Mouse (Mus musculus) gastrocnemius, postnatal 4 days (tissue): ENCODE results near the gene Zmynd8. TPM values are rescaled to one million over a fixed set of nuclear protein-coding genes. Genes with fewer than 3 reads are reported as not detected.

ENCODE experiments used
- DNase-seq, 2 experiments: peaks; one replicate each; pipeline ENCODE4 v3.0.0; 2021 to 2022; ENCODE audit warnings: low spot score in 2 of 2, mixed read lengths in 2 of 2
- total RNA-seq, 2 experiments: library from RNA; stranded (reverse); gene quantifications; 2 replicates each; pipeline ENCODE4 v1.2.3; 2021

Zmynd8 gene
- total RNA-seq, 2 experiments from 2014 or later = 39.0 to 39.6 TPM

DNA sequence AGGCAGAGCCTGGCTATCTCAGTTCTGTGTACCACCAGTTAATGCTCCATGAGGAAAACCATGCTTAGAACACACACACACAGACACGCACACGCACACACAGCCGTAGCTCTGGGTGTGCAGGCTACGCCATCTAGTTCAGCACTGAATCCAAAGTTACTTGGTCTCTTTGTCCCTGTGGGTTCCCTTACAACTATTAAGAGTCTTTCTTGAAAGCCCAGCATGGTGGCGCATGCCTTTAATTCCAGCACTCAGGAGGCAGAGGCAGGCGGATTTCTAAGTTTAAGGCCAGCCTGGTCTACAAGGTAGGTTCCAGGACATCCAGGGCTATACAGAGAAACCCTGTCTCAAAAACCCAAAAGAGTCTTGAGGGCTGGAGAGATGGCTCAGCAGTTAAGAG, 38.4 kb downstream of the Zmynd8 start:
- DNase-seq = no peak

DNA sequence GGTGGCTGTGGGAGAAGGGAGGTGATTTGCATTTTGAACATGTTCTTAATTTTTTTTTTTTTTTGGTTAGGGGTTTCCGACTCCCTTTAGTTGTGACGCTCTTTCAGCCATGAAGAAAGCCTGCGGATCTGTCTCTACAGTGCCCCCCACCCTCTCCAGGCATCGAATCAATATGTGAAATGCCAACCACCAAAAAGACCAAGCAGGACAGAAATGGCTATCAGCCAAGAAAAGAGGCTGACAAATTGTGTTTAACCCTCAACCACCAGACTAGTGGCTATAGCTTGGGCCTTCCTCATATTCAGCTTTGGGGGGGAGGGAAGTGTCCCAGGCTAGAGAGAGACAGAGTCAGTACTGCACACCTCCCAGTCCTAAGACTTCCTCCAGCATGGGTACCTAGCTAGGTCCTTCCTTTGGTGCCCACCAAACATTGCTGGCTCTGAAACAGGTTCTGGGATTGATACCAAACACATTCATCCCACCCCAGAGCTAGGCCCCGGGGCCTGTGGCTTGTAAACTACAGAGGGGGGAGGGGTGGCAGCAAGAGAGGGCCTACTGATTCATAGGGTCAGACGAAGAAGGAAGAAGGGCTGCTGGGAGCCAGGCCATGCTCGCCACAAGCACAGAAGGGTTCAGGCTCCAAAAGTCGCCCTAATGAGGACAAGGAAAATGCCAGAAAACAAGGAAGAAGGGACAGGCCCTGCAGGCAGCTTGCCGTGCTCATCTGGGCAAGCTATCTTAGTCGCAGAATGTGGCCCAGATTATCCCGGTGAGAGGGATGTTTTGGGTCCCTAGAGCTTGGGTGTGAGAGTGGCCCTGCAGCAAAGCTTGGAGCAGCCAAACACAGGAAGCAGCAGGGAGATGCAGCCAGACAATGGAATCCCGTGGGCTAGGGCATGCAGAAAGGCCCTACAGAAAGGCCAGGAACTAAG, 40.1 kb downstream of the Zmynd8 start:
- DNase-seq = peak in 1 of 2 experiments; percentile 54

DNA sequence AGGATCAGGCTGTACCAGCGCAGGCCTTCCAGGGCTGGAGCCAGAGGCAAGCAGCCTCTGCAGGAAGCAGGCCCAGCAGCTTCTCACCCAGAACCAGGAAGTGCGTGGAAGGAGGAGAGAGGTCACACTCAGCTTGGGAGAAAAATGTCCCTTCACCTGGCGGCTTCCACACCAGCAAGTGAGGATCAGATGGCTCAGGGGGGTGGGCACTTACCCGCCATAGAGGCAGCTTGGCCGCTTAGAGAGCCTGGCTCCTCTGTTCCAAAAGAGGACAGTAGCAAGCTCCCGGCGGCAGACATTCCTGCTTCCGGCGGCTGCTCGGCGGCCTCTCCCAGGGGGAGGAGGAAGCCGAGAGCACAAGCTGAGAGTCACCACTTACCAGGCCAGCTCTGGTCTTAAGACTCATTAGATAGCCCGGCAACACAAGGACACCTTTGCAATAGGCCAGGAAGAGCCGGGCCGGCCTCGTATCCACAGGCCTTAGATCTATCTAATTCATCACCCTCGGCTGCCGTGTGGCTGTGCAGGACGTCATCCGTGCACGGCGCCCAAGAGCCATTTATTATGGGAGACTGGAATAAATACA, 40.9 kb downstream of the Zmynd8 start:
- peak in 1 of 2 experiments; percentile 56 for DNase-seq

DNA sequence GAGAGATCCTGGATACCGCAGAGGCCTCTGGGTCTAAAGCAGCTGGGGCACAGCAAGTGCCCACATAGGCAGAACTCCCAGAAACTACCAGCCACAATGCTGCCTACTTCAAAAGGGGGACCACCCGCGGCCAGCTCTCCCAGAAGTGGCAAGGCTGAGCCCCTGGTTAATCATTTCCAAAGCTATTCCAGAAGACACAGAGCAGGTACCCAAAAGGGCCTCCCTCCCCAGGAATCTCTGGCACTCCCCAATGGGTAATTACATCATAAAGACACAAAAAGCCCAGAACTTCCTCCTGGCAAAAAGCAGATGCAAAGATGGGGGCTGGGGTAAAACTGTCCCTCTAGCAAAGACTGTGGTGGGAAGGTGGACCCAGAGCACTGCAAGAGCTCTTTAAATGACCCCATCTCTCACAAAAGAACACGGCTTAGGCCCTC, 41.4 kb downstream of the Zmynd8 start:
- DNase-seq = peak in 1 of 2 experiments; percentile 29

DNA sequence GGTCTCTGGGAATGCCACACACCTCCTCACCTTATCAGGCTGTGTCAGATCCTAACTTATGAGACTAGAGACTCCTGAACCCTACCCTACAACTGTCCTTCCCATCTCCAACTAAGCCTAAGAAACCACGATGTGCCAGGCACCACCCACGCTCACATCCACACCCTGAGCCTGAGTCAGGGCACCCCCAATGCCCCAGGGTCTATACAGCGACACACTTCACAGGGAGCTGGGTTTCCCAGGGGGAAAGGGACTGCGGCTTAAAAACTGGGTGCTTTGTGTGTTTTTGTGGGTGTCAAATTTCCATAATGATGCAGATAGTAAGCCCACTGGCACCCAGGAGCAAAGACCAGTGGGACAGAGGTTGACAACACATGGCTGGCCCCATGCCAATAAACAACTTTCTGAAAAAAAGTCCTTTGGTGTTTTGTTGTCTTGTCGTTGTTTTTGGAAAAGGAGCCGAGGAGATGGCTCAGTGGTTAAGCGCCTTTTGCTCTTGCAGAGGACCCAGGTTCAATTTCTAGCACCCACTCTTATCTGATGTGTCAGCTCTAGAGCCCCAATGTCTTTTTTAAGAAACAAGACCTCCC, 42.1 kb downstream of the Zmynd8 start:
- DNase-seq = no peak

DNA sequence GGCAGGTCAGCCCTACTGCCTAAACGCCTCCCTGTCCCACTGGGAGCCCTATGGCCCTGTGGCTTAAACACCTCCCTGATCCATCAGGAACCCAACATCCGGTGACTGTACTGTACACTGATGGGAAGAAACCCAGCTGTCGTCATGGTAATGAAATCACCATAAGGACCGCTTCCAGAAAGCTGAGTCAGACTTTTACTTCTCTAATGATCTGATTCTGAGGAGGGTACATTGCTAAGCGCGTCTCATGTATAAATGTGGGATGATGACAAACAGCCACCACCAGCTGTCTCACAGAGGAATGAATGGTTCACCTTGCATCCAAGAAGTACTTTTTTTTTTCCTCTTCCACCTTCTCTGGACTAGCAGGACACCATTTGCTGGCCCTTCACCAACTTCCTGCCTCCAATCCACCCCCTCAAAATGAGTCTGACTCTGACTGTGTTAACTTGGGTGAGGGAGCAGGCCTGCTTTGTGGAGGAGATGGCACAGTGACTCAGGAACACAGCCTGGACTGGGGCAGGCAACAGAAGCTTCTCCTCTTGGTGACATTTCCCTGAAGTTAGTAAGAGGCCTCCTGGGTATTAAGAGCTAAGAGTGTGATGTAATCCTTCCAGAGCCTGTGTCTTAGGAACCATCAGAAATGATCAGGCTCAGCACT, 43.0 kb downstream of the Zmynd8 start:
- peak in 1 of 2 experiments; percentile 45 for DNase-seq

DNA sequence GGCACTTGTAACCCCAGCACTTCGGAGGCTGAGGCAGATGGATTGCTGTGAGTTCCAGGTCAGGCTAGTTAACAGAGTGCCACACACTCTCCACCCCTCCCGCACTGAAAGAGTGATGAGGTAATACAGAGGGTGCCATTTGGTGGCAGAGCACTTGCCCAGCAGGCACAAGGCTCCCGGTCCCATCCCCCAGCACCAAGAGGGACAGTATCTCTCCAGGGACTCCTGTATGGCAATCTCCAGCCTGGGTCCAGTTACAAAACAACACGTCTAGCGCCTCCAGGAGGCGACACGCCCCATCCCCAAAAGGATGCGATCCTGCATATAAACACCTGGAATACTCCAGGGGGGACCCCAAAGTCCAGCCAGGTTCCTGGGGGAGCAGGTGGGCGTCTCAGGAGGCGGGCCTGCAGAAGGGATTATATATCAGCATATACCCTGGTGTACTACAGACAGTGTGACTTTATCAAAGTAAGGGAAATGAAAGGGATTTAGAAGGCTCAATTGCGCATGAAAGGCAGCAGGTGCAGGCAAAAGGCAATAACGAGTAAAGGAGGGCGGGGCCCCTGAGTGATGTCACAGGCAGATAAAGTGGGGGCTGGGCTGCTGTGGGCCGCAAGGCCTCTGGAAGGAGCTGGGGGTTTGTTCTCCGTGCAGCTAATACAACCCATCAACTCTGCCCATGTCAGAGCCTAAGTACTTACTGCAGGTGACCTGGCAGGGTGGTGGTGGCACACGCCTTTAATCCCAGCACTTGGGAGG, 44.4 kb downstream of the Zmynd8 start:
- no peak for DNase-seq

DNA sequence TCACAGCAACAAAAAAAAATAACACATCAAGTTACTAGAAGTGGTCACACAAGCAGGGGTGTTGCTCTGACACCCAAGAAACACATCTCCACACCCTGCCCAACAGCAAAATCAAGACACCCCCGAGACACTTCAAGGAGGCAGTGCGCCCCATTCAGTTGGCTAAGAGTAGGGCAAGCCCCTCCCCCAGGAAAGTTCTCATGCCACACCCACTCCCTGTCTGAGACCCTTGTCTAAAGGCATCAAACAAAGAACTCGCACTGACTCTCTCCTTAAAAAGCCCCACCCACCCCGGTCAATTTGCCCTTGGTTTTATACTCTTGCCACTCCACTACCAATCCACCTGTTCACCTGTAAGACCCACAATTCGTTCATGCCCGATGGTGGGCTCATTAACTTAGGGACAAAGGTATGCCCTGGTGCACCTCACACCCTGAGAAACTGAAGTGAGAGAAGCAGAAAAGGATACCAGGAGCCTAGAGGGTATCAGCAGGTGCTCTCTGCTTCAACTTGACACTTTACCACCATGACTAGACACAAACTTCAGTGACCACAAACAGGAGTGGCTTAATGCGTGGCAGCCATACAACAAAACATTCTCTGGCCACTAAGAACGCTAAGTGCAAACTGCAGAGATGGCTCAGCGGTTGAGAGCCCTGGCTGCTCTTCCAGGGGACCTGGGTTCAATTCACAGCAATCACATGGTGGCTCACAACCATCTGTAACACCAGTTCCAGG, 45.8 kb downstream of the Zmynd8 start:
- no peak for DNase-seq

DNA sequence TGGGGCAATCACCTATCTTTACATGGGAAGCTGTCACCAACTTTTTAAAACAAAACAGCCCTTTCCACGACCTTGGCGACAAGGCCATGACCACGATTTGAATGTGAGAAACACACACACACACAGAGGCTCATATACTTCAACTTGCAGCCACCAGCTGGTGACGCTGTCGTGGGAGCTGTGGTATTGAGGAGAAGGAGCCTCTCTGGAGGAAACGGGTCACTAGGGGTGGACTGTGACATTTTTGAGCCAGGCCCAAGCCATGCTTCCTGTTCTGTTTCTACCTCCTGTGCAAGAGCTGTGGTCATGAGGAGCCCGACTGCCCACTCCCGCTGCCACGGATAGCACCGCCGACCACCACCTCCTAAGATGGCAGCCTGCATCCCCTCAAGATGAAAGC, 46.4 kb downstream of the Zmynd8 start:
- no peak for DNase-seq

DNA sequence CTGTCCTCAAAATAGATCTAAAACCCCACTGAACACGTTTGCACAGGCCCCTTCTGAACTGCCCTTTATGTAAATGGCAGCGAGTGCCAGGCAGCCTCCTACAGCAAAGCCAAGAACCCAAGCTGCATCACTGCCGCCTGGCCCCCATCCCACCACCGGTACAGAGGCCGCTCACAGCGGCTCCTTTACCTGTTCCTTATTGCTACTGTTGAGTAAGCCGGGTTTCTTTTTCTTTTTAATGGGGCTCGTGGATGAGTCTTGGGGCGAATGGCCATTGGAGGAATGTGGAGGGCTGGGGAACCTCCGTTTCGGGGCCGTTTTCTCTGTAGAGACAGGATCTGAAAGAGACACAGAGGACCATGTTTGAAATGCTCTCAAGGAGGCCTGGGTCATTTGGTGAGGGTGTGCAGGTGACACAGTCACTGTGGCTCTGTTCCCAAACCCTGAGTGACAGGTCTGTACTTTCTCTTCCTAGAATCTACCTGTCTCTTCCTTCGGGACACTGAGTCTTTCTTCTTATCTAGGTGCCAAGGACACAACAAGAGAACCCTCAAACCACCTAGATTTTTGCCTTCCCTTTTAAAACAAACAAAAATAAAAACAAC, 46.9 kb downstream of the Zmynd8 start:
- DNase-seq = no peak

DNA sequence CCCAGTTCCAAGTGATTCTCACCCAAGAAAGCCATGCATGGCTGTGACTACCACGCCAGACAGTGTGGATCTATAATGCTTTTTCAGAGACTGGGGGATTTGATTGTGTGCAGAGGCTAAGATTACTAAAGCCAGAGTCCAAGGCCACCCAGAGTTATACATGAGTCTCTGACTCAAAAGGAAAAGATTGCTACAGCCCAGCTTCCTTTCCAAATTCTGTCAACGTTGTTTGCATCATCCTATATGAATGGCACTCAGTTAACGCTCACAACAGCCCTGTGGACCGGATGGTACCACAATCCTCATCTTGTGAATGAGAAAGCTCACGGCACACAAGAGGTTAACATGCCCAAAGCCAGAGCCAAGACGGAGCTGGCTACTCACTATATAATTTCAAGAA, 48.0 kb downstream of the Zmynd8 start:
- DNase-seq = no peak

DNA sequence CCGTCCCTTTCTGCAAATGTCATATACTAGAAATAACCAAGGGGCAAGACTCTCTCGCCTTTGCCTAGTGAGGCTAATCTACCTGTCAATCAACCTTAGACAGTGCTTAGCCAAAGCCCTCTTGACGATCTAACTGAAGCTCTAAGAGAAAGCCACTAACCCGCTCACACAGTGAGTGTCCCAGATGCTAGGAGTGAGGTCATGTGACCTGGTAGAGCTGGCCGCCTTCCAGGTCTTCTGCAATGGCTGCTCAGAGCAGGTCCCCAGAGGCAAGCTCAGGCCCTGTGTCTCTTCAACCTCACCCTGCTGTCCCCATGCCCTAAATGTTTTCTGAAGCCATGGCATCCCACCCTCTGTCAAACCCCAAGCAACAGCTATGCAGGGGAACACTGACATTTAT, 49.7 kb downstream of the Zmynd8 start:
- DNase-seq = peak in 1 of 2 experiments; percentile 62

DNA sequence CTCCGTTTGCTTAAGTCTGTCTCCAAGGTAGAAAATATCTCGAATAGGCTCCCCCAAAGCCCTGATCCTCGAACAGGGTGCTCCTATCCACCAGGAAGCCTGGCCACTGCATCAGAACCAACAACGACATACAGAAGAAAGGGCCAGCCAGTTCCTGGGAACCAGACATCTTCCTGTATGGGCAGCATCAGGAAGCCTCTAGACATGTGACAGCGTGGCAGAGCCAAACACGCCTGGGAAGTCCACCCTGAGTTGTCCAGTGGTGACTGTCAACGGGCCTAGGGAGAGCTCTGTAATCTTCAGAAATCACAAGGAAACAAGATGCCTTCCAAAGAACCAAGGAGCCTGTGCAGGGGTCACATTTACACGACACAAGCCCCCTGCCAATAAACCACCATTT, 52.0 kb downstream of the Zmynd8 start:
- DNase-seq = no peak

DNA sequence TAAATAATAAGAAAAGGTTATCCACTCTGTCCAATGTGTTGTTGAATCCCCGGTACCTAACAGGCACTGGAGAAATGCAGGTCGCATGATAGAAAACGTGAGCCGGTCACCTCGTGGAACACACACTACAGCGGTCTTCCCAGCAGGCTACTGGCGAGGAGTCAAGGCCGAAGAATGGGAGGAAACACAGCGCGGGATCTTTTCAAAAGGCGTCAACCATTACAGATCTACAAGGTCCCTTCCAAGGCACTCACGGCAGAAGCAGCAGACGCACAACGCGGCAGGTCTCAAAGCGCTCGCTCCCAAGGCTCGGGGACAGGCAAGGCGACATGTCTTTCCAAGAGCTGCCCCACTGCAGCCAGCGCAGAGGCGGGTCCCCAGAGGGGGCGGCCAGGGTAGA, 53.3 kb downstream of the Zmynd8 start:
- DNase-seq = no peak

DNA sequence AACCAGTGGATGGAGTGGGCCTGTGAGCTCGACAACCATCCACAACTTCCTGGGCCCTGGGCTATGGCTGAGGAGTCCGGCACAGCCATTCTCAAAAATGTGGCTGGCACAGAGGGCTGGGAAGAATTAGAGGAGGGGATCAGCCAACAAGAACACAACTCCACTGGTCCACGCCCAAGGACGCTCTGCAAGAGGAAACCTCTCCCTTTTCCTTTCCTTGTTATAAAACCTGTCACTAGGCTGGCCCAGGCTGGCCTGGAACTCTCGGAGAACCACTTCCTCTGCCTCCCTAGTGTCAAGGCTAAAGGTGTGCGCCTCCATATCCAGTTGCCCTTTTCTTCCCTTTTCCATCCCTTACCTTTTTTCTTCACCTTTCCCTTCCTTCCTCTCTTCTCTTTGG, 55.5 kb downstream of the Zmynd8 start:
- DNase-seq = no peak

DNA sequence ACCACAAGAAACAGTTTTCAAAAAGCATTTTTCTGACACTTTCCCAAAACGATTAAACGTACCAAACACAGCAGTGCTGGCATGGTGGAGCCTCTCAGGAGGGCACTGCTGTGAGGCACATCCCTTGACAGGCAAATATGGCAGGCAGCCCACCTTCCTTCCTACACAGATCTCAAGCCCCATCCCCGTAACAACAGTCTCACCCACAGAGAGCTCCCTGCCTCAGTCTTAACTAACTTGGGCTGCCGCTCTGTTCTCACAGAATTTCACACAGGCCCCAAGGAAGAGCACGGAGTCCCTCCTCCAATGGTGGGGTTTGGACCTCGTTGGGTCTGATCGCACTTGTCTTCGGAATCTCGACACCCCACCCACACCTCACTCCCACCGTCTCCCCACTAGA, 56.6 kb downstream of the Zmynd8 start:
- DNase-seq = no peak

DNA sequence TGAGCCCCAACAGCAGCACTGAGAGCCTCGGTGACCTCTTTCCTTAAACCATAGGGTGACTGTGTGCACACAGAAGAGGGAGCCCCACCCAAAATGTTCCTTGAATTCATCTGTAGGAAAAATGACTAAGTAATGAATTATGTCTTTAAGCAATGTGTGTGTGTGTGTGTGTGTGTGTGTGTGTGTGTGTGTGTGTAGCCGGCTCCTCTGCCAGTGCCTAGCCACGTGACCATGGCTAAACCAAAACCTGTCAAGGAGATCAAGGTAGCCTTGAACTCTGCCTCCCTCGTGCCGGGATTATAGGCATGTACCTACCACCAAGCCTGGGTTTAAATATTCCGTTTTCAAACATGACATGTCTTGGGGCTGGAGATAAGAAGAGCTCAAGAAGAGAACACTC, 57.0 kb downstream of the Zmynd8 start:
- no peak for DNase-seq

DNA sequence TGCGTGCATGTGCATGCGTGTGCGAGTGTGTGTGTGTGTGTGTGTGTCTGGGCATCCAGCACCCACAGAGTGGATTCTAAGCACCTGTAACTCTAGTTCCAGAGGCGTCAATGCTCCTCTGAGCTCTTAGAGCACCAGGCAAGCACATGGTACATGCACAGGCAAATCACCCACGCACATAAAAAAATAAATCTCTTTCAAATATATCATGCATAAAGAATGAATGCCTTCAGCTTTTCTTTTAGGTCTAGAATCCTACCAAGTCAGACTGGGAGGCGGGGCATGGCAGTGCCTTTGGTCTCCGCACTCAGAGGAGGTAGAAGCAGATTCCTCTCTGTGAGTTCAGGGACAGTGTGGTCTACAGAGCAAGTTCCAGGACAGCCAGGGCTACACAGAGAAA, 58.0 kb downstream of the Zmynd8 start:
- no peak for DNase-seq

DNA sequence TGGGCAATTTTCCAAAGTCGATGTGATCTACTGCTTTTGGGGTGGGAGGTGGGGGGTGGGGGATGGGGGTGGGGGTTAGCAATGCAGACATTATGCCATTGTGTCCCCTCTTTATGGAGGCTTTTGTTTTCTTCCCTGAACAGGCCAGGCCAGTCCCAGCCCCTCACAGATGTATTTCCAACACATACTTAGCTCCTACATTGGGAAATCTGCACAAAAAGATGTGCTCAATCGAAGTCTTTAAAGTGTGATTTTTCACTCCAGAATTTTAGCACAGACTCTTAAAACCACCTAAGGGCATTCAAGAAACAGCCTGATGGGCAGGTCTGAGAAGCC, 59.5 kb downstream of the Zmynd8 start:
- no peak for DNase-seq
